Mouse (Mus musculus): ENCODE measurements around the gene Gper1. TPM values are rescaled to one million over a fixed set of nuclear protein-coding genes. Genes with fewer than 3 reads are reported as not detected.

The Gper1 gene
- total RNA-seq, 2 experiments from 2014 or later = 4.4 to 4.7 TPM

GRCm38 (mm10) chr5:139474741-139475140 lies 51.8 kb downstream of the Gper1 start:
- intact Hi-C loops (cut with DNase I) = no loop called here
- peak; percentile 28 to 52 for DNase-seq (ENCODE audit: low spot score in 2 of 2)

Other genes with a start within 250 kb of the Gper1 start
- 100 to 1,000 TPM in 1 of 2 experiments, 10 to 100 TPM in 1; 98.7 to 116 TPM for gene Sun1, start 222.5 kb upstream of the Gper1 start, total RNA-seq (2021)
- gene Get4, start 170.8 kb upstream of the Gper1 start, total RNA-seq (2021) = 10 to 100 TPM; 47.6 to 55.7 TPM
- gene Adap1, start 97.5 kb upstream of the Gper1 start, total RNA-seq (2021) = 100 to 1,000 TPM; 360 to 394 TPM
- gene Cox19, start 71.7 kb upstream of the Gper1 start, total RNA-seq (2021) = 10 to 100 TPM; 79.8 to 82.2 TPM
- gene Cyp2w1, start 70.5 kb upstream of the Gper1 start, total RNA-seq (2021) = not detected
- gene Gpr146, start 45.5 kb upstream of the Gper1 start, total RNA-seq (2021) = 10 to 100 TPM; 11.0 to 11.3 TPM
- under 1 TPM in 1 of 2 experiments, not detected in 1; 0.23 TPM for gene C130050O18Rik, start 17.9 kb upstream of the Gper1 start, total RNA-seq (2021)
- gene 3110082I17Rik, start 37.4 kb downstream of the Gper1 start, total RNA-seq (2021) = 10 to 100 TPM; 16.6 to 17.6 TPM
- 10 to 100 TPM; 83.3 to 95.8 TPM for gene Zfand2a, start 61.4 kb downstream of the Gper1 start, total RNA-seq (2021)
- under 1 TPM in 1 of 2 experiments, not detected in 1; 0.48 TPM for gene Uncx, start 120.3 kb downstream of the Gper1 start, total RNA-seq (2021)

Data from left cerebral cortex, postnatal 14 days (tissue).